Mouse (Mus musculus) kidney, adult 2 months (tissue): Measurements from ENCODE around the gene Tceal9. TPM values are rescaled to one million over a fixed set of nuclear protein-coding genes. Genes with fewer than 3 reads are reported as not detected.
A peak's percentile ranks its signal among the peaks of the same experiment; 100 is the strongest.

Experiments used
- DNase-seq: peaks from one replicate; pipeline ENCODE4 v3.0.0; 2021
- H3K27ac ChIP-seq: fragments of 200-500 bp; 2 replicates; pipeline ENCODE4 v1.5.1; 2012; ENCODE audit warnings: low read depth, low read length, control low read depth, inconsistent platforms; ENCODE audit not compliant: insufficient read depth
- H3K27me3 ChIP-seq: fragments of 200-500 bp; replicated peaks from 2 replicates; pipeline ENCODE4 v1.6.1; 2012; ENCODE audit warnings: mild to moderate bottlenecking, moderate library complexity, low read length, inconsistent platforms; ENCODE audit not compliant: control insufficient read depth, insufficient read depth
- H3K36me3 ChIP-seq: fragments of 200-500 bp; 2 replicates; pipeline ENCODE4 v1.6.1; 2012; ENCODE audit warnings: mild to moderate bottlenecking, moderate library complexity, low read length, inconsistent platforms; ENCODE audit not compliant: control insufficient read depth, insufficient read depth
- H3K4me1 ChIP-seq: fragments of 200-500 bp; 2 replicates; pipeline ENCODE4 v1.6.1; 2011; ENCODE audit warnings: low read length; ENCODE audit not compliant: control insufficient read depth, insufficient read depth
- H3K4me3 ChIP-seq: fragments of 200-500 bp; 2 replicates; pipeline ENCODE4 v1.5.1; 2011; ENCODE audit warnings: mild to moderate bottlenecking, low read depth, low read length, control low read depth; ENCODE audit not compliant: insufficient read depth
- CTCF ChIP-seq: fragments of 200-500 bp; conservative IDR thresholded peaks from 2 replicates; pipeline ENCODE4 v1.5.1; 2011; ENCODE audit warnings: low read depth, mild to moderate bottlenecking, control low read depth, low read length, moderate library complexity, mixed read lengths; ENCODE audit not compliant: insufficient read depth, insufficient read length
- POLR2A ChIP-seq: fragments of 200-500 bp; IDR thresholded peaks from one replicate; pipeline ENCODE4 v1.6.1; 2011; ENCODE audit warnings: low read depth, low read length, control low read depth
- WGBS: fragments of 180-500 bp; shearing (Covaris S2); methylation state at CpG from one replicate; pipeline ENCODE4 v1.1.7; 2018; 5-methylcytosine and 5-hydroxymethylcytosine counted together
- polyA plus RNA-seq: library from polyadenylated mRNA; depleted of rRNA; stranded (reverse); fragments of >200 nt; gene quantifications from 2 replicates; pipeline ENCODE4 v1.2.3, GENCODE M21; 2012

Tceal9 gene
- polyA plus RNA-seq, 1 experiment = 25.6 TPM

DNA sequence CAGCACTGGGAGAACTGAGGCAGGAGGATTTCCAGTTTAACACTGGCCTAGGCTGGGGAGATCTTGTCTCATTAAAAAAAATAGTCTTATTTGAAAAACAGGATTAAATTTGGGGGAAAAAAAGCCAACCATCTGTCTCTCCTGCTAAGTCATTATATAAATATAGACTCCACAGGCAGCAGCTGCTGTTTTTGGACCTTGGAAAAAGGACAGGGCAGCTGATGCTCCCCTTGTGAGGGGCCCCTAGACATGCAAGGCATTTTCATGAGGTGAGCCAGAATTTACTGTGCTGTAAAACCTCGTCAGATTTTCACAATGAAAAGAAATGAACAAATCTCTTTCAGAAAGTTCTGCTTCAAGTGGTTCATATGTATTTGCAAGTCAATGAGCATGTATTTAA is 28.6 kb upstream of the Tceal9 start:
- Histone ChIP-seq H3K4me1 (no peaks in the 10 kb centered on the region), H3K4me3 (no peak overlapping the region), H3K27ac (no peak overlapping the region), H3K36me3 (no peaks in the 10 kb centered on the region), H3K27me3 (no peaks in the 10 kb centered on the region)
- no peak for DNase-seq
- no peak for TF ChIP-seq CTCF
- TF ChIP-seq POLR2A = no peak
- WGBS = 59% methylated on average over 1 of the region's 1 CpGs

DNA sequence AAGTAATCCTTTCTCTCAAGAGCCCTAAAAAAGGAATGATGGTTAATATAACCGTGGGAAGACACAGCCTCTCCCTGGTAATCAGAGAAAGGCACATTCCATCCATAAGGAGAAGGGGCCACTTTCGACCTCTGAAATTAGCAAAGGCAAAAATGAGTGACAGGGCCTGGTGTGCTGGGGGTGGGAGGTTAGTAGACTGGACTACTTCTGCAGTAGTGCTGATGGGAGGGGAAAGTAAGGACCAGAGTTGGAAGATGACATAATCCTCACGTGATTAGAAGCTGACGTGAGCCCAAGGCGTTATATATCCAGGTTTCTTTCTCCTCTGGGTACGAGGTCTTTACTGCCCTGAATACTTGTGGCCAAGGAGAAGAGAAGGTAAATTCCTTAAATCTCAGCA is 21.2 kb upstream of the Tceal9 start:
- H3K27ac ChIP-seq = no peak overlapping the region

GRCm38 (mm10) chrX:136227768-136228167 is 17.1 kb upstream of the Tceal9 start:
- no peaks in the 10 kb centered on the region for H3K27me3 ChIP-seq
- no peaks in the 10 kb centered on the region for H3K4me1 ChIP-seq
- TF ChIP-seq POLR2A (no peak), CTCF (no peak)
- H3K27ac ChIP-seq = no peak overlapping the region
- 31% methylated on average over 5 of the region's 5 CpGs for WGBS
- no peaks in the 10 kb centered on the region for H3K36me3 ChIP-seq
- DNase-seq = peak; percentile 8
- H3K4me3 ChIP-seq = no peak overlapping the region

More for the DNA sequence above, 21.2 kb upstream of the Tceal9 start:
- 71% methylated on average over 6 of the region's 6 CpGs for WGBS
- no peak for DNase-seq
- Histone ChIP-seq H3K4me3 (no peak overlapping the region), H3K36me3 (no peaks in the 10 kb centered on the region), H3K27me3 (no peaks in the 10 kb centered on the region), H3K4me1 (no peaks in the 10 kb centered on the region)
- TF ChIP-seq CTCF = no peak
- TF ChIP-seq POLR2A = no peak

GRCm38 (mm10) chrX:136238118-136238517 is 6.8 kb upstream of the Tceal9 start:
- Histone ChIP-seq H3K27ac (no peak overlapping the region), H3K36me3 (no peaks in the 10 kb centered on the region), H3K27me3 (no peaks in the 10 kb centered on the region), H3K4me3 (no peak overlapping the region), H3K4me1 (no peaks in the 10 kb centered on the region)
- peak; percentile 49 for DNase-seq
- no peak for TF ChIP-seq POLR2A
- TF ChIP-seq CTCF = 0 out of 2 replicates have a peak, but pooled peaks have one; percentile 7
- WGBS = 23% methylated on average over 3 of the region's 3 CpGs

DNA sequence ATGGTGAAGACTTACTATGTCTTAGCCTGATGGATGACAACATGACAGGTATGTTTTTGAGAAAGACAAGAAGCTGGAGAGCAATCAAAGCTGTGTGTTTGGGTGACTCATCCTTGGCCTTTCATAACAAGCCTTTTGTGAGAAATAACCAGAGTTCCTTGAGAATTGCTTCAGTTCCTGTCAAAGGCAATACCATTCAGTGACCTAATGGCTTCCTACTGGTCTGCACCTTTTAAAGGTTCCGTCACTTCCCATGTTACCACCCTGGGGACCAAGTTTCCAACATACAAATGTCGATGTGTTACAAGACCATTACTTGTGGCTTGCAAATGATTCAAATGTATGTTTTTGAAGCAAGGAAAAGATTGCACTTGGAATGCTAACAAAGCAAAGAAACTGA is 1.7 kb upstream of the Tceal9 start:
- Histone ChIP-seq H3K4me1 (no peaks in the 10 kb centered on the region), H3K36me3 (no peaks in the 10 kb centered on the region), H3K4me3 (no peak overlapping the region), H3K27ac (no peak overlapping the region), H3K27me3 (no peaks in the 10 kb centered on the region)
- TF ChIP-seq CTCF = no peak
- no peak for TF ChIP-seq POLR2A
- DNase-seq = no peak
- WGBS = 86% methylated on average over 2 of the region's 2 CpGs

DNA sequence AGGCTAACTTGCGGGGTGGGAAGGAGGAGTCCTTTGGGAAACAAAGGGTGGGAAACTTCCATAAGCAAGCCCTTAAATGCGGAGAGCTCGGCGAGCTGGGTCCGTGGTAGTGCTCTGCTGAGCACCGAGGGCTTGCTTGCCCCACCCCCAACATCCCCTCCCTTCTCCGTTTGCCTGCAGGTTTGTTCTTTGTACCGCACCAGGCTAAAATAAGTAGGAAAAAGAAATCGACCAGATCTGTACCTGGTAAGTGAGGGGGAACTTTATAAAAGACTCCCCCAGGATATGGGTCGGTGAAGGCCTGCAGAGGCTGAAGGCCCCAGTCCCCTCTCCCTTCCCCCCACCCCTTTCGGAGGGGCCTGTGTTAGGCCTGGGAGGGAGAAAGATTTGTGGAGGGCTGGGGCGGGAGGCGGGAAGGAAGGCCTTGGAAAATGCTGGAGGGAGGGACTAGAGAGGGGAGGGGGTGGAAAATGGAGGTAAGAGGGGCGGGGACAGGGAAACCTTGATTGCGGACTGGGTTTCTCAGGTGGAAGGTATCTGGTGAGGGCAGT is 717 bp downstream of the Tceal9 start:
- DNase-seq = peak; percentile 12
- peak overlapping the region; percentile 29 for H3K27ac ChIP-seq
- H3K4me1 ChIP-seq = no peaks in the 10 kb centered on the region
- WGBS = 3% methylated on average over 13 of the region's 15 CpGs
- no peaks in the 10 kb centered on the region for H3K27me3 ChIP-seq
- H3K4me3 ChIP-seq = peak overlapping the region; percentile 45
- no peaks in the 10 kb centered on the region for H3K36me3 ChIP-seq
- TF ChIP-seq POLR2A = no peak
- no peak for TF ChIP-seq CTCF

DNA sequence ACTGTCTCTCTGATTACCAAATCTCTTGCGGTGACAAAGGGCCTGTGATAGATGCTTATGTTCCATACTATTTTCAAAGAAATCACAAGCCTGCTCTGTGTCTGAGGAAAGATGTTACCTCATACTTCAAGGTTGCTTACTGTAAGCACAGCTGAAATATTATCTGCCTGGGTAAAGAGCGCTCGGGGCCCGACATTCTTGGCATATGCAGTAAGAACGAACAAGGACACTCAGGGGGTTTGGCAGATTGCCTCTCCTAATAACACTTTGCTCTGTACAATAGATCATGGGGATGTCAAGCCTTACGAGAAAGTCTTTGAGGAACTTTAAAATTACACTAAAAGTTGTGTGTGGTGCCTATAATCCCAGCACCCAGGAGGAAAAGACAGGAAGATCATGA is 3.9 kb downstream of the Tceal9 start:
- Histone ChIP-seq H3K4me3 (no peak overlapping the region), H3K4me1 (no peaks in the 10 kb centered on the region), H3K27me3 (no peaks in the 10 kb centered on the region), H3K27ac (no peak overlapping the region), H3K36me3 (no peaks in the 10 kb centered on the region)
- WGBS = 32% methylated on average over 6 of the region's 6 CpGs
- TF ChIP-seq CTCF (no peak), POLR2A (no peak)
- DNase-seq = no peak

DNA sequence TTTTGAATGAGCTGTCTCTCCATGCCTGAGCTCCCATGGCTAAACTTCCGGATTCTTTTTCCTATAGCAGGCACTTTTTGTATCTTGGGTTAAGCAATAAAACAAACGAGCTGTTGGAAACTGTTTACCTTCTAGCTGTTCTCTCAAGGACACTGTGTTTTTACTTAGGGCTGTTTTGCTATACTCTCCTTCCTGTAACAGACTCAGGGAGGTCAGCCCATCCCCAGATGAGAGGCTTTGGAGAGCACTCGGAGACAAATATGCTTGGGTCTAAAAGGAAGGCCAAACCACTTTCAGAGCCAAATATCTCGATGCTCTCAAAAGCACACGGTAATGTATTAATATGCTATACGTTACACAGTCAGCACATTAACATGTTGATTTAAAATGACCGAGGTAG is 4.8 kb downstream of the Tceal9 start:
- Histone ChIP-seq H3K36me3 (no peaks in the 10 kb centered on the region), H3K4me3 (no peak overlapping the region), H3K27ac (no peak overlapping the region), H3K4me1 (no peaks in the 10 kb centered on the region), H3K27me3 (no peaks in the 10 kb centered on the region)
- WGBS = 58% methylated on average over 7 of the region's 7 CpGs
- no peak for TF ChIP-seq CTCF
- TF ChIP-seq POLR2A = no peak
- DNase-seq = no peak
